Mouse (Mus musculus) forebrain, embryonic 16.5 days (tissue): ENCODE data around the gene Gfral. TPM values are rescaled to one million over a fixed set of nuclear protein-coding genes. Genes with fewer than 3 reads are reported as not detected.

Experiments used
- ATAC-seq: fragments of 200-750 bp; cut with Nextera tagmentation; 2 replicates; pipeline ENCODE4 v1.8.0; 2017; ENCODE audit warnings: mild to moderate bottlenecking, moderate library complexity
- H3K27ac ChIP-seq: fragments of 300-500 bp; sonication (generic); 2 replicates; pipeline ENCODE4 v1.5.1; 2014; ENCODE audit warnings: low read length, control low read depth
- H3K27me3 ChIP-seq: fragments of 300-500 bp; sonication (generic); replicated peaks from 2 replicates; pipeline ENCODE4 v1.6.1; 2014; ENCODE audit warnings: low read length; ENCODE audit not compliant: control insufficient read depth, insufficient read depth
- H3K36me3 ChIP-seq: fragments of 300-500 bp; sonication (generic); 2 replicates; pipeline ENCODE4 v1.6.1; 2014; ENCODE audit not compliant: control insufficient read depth, insufficient read depth
- H3K4me1 ChIP-seq: fragments of 300-500 bp; sonication (generic); replicated peaks from 2 replicates; pipeline ENCODE4 v1.6.1; 2014; ENCODE audit warnings: low read length; ENCODE audit not compliant: control insufficient read depth, insufficient read depth
- H3K4me2 ChIP-seq: fragments of 300-500 bp; sonication (generic); 2 replicates; pipeline ENCODE4 v1.6.1; 2014; ENCODE audit warnings: mild to moderate bottlenecking, low read length, control low read depth
- H3K4me3 ChIP-seq: fragments of 300-500 bp; sonication (generic); replicated peaks from 2 replicates; pipeline ENCODE4 v1.5.1; 2014; ENCODE audit warnings: mild to moderate bottlenecking, low read length, control low read depth
- H3K9ac ChIP-seq: fragments of 300-500 bp; sonication (generic); replicated peaks from 2 replicates; pipeline ENCODE4 v1.6.1; 2014; ENCODE audit warnings: low read depth, low read length, control low read depth
- H3K9me3 ChIP-seq: fragments of 300-500 bp; sonication (generic); 2 replicates; pipeline ENCODE4 v1.6.1; 2016; ENCODE audit warnings: low read length; ENCODE audit not compliant: control insufficient read depth
- WGBS: fragments of 180-500 bp; shearing (Covaris S2); extraction: QIAGEN DNeasy Blood & Tissue Kit; methylation state at CpG from one replicate; pipeline ENCODE4 v1.1.7; 2014; 5-methylcytosine and 5-hydroxymethylcytosine counted together
- polyA plus RNA-seq: library from polyadenylated mRNA; unstranded; fragments of >200 nt; fragmentation: Nextera tagmentation; extraction: Ambion mirVana; gene quantifications from 2 replicates; pipeline ENCODE4 v1.2.1, GENCODE M21; 2015

Gene Gfral
- not detected in 2 replicates for polyA plus RNA-seq

GRCm38 (mm10) chr9:76213557-76213956 lies at the start of gene Gfral:
TSS of gene Gfral (minus strand) at chr9:76213657.
- Histone ChIP-seq H3K4me2 (no peak within 1 kb of the TSS), H3K36me3 (no peaks in the 10 kb centered on the region), H3K27ac (no peak within 1 kb of the TSS), H3K9ac (no peak within 1 kb of the TSS), H3K4me1 (no peaks in the 10 kb centered on the region), H3K9me3 (no peaks in the 10 kb centered on the region), H3K4me3 (no peak within 1 kb of the TSS), H3K27me3 (no peaks in the 10 kb centered on the region)
- ATAC-seq, result no peak
- WGBS, result 70% methylated on average over 2 of the region's 2 CpGs

- H3K9me3 ChIP-seq, result no peaks in the 10 kb centered on the region
- no peak overlapping the region for H3K27ac ChIP-seq
- H3K27me3 ChIP-seq, result no peaks in the 10 kb centered on the region
- no peak overlapping the region for H3K4me2 ChIP-seq
- no peaks in the 10 kb centered on the region for H3K36me3 ChIP-seq
- no peak overlapping the region for H3K9ac ChIP-seq
- ATAC-seq, result no peak
- 89% methylated on average over 5 of the region's 5 CpGs for WGBS
- no peak overlapping the region for H3K4me3 ChIP-seq
- H3K4me1 ChIP-seq, result no peaks in the 10 kb centered on the region
Measured at GRCm38 (mm10) chr9:76257731-76258130, 44.3 kb upstream of the Gfral start.

- Histone ChIP-seq H3K4me1 (no peaks in the 10 kb centered on the region), H3K27ac (no peak overlapping the region), H3K9ac (no peak overlapping the region), H3K4me2 (no peak overlapping the region), H3K4me3 (no peak overlapping the region), H3K36me3 (no peaks in the 10 kb centered on the region), H3K27me3 (no peaks in the 10 kb centered on the region), H3K9me3 (no peaks in the 10 kb centered on the region)
- WGBS, result 88% methylated on average over 7 of the region's 7 CpGs
- no peak for ATAC-seq
Measured at GRCm38 (mm10) chr9:76252544-76252943, 39.1 kb upstream of the Gfral start.

- Histone ChIP-seq H3K4me1 (no peaks in the 10 kb centered on the region), H3K36me3 (no peaks in the 10 kb centered on the region), H3K4me3 (no peak overlapping the region), H3K27me3 (no peaks in the 10 kb centered on the region), H3K9me3 (no peaks in the 10 kb centered on the region), H3K4me2 (no peak overlapping the region), H3K9ac (no peak overlapping the region), H3K27ac (no peak overlapping the region)
- WGBS, result 97% methylated on average over 4 of the region's 4 CpGs
- no peak for ATAC-seq
Measured at GRCm38 (mm10) chr9:76252109-76252508, 38.7 kb upstream of the Gfral start.

- no peaks in the 10 kb centered on the region for H3K9me3 ChIP-seq
- no peak overlapping the region for H3K4me2 ChIP-seq
- no peak overlapping the region for H3K4me3 ChIP-seq
- no peaks in the 10 kb centered on the region for H3K36me3 ChIP-seq
- no peaks in the 10 kb centered on the region for H3K27me3 ChIP-seq
- no peak overlapping the region for H3K9ac ChIP-seq
- ATAC-seq, result no peak
- WGBS, result 79% methylated on average over 1 of the region's 1 CpGs
- no peaks in the 10 kb centered on the region for H3K4me1 ChIP-seq
- H3K27ac ChIP-seq, result no peak overlapping the region
Measured at GRCm38 (mm10) chr9:76242322-76242721, 28.9 kb upstream of the Gfral start.

- H3K27me3 ChIP-seq, result no peaks in the 10 kb centered on the region
- no peaks in the 10 kb centered on the region for H3K36me3 ChIP-seq
- peaks cover 3% of the 10 kb centered on the region; the same call in 1 of the 2 replicates for H3K4me1 ChIP-seq
- WGBS, result 85% methylated on average over 5 of the region's 5 CpGs
- no peak for ATAC-seq
- no peaks in the 10 kb centered on the region for H3K9me3 ChIP-seq
- H3K4me3 ChIP-seq, result no peak overlapping the region
- no peak overlapping the region for H3K27ac ChIP-seq
- no peak overlapping the region for H3K9ac ChIP-seq
- H3K4me2 ChIP-seq, result no peak overlapping the region
Measured at GRCm38 (mm10) chr9:76237946-76238345, 24.5 kb upstream of the Gfral start.

GRCm38 (mm10) chr9:76237243-76237642 lies 23.8 kb upstream of the Gfral start:
- Histone ChIP-seq H3K27me3 (no peaks in the 10 kb centered on the region), H3K27ac (no peak overlapping the region), H3K4me3 (no peak overlapping the region), H3K9me3 (no peaks in the 10 kb centered on the region), H3K4me2 (no peak overlapping the region), H3K4me1 (peaks cover 3% of the 10 kb centered on the region; the same call in 1 of the 2 replicates), H3K9ac (no peak overlapping the region), H3K36me3 (no peaks in the 10 kb centered on the region)
- 64% methylated on average over 12 of the region's 12 CpGs for WGBS
- no peak for ATAC-seq

- H3K4me2 ChIP-seq, result peak overlapping the region; percentile 81
Measured at GRCm38 (mm10) chr9:76236626-76237025, 23.2 kb upstream of the Gfral start.

GRCm38 (mm10) chr9:76235945-76236503 lies 22.6 kb upstream of the Gfral start:
- no peak overlapping the region for H3K27ac ChIP-seq
- H3K4me3 ChIP-seq, result peak overlapping the region; percentile 46
- no peaks in the 10 kb centered on the region for H3K36me3 ChIP-seq
- ATAC-seq, result peak; percentile 88
- H3K27me3 ChIP-seq, result no peaks in the 10 kb centered on the region
- 2% methylated on average over 14 of the region's 14 CpGs for WGBS
- H3K4me2 ChIP-seq, result peak overlapping the region; percentile 81
- H3K4me1 ChIP-seq, result peaks cover 3% of the 10 kb centered on the region; the same call in 1 of the 2 replicates
- no peaks in the 10 kb centered on the region for H3K9me3 ChIP-seq
- peak overlapping the region; percentile 50 for H3K9ac ChIP-seq

More at GRCm38 (mm10) chr9:76236626-76237025, 23.2 kb upstream of the Gfral start:
- Histone ChIP-seq H3K4me3 (no peak overlapping the region), H3K9ac (no peak overlapping the region), H3K27ac (no peak overlapping the region), H3K36me3 (no peaks in the 10 kb centered on the region), H3K27me3 (no peaks in the 10 kb centered on the region), H3K9me3 (no peaks in the 10 kb centered on the region), H3K4me1 (peaks cover 3% of the 10 kb centered on the region; the same call in 1 of the 2 replicates)
- under 1% methylated on average over 7 of the region's 7 CpGs for WGBS
- ATAC-seq, result peak; percentile 84

GRCm38 (mm10) chr9:76234899-76235298 lies 21.4 kb upstream of the Gfral start:
- Histone ChIP-seq H3K4me2 (no peak overlapping the region), H3K9ac (no peak overlapping the region), H3K9me3 (no peaks in the 10 kb centered on the region), H3K4me3 (no peak overlapping the region), H3K27ac (no peak overlapping the region), H3K4me1 (peaks cover 3% of the 10 kb centered on the region; the same call in 1 of the 2 replicates), H3K27me3 (no peaks in the 10 kb centered on the region), H3K36me3 (no peaks in the 10 kb centered on the region)
- no peak for ATAC-seq
- WGBS, result 65% methylated on average over 7 of the region's 7 CpGs
